Mouse (Mus musculus) gastrocnemius, adult 2 months (tissue): ENCODE results near the gene Tor1b. TPM values are rescaled to one million over a fixed set of nuclear protein-coding genes. Genes with fewer than 3 reads are reported as not detected.

ENCODE experiments used
- DNase-seq: peaks from one replicate; pipeline ENCODE4 v3.0.0; 2022
- H3K27ac ChIP-seq: fragments of 200-600 bp; 2 replicates; pipeline ENCODE4 v1.8.1; 2022; ENCODE audit warnings: mild to moderate bottlenecking
- H3K4me3 ChIP-seq: fragments of 200-600 bp; 2 replicates; pipeline ENCODE4 v1.8.1; 2022; ENCODE audit warnings: mild to moderate bottlenecking, moderate library complexity
- CTCF ChIP-seq: fragments of 200-600 bp; IDR thresholded peaks from 2 replicates; pipeline ENCODE4 v1.8.1; 2022; ENCODE audit warnings: antibody characterized with exemption, mild to moderate bottlenecking, moderate library complexity
- intact Hi-C: fragments of 180-260 bp; cut with DNase I; formaldehyde crosslinking; loops from one replicate; pipeline ENCODE4 v1.15.1; 2025
- total RNA-seq, 2 experiments: library from RNA; stranded (reverse); gene quantifications; 2 replicates each; pipeline ENCODE4 v1.2.3; 2021

The Tor1b gene
- total RNA-seq, 2 experiments from 2014 or later = 23.4 to 24.0 TPM

DNA sequence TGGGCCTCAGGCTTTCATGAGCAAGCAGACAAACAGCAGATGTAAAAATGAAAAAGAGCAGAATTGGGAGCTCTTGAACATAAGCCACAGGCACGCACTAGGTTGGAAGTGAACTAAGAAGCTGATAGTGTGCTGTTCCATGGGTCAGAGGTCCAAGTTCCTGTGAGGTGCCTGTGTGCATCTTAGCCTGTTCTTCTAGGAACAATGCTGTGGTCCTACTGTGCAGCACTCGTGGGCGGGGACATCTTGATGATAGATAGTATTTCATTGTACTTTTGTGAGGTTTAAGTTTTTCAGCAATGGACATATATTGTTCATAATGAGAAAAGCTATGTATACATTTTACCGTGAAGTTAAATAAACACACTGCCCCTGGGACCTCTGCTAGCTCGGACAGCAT lies 54.4 kb downstream of the Tor1b start:
- intact Hi-C loops = no loop called here
- no peak for TF ChIP-seq CTCF
- no peak for DNase-seq
- Histone ChIP-seq H3K4me3 (no peak overlapping the region), H3K27ac (no peak overlapping the region)

Other genes starting within 250 kb of the Tor1b start
- 10 to 100 TPM in 1 of 2 experiments, under 1 TPM in 1; 0.33 to 22.0 TPM for gene 1700001O22Rik, start 149.3 kb upstream of the Tor1b start, total RNA-seq
- 10 to 100 TPM; 14.3 to 15.6 TPM for gene Ntmt1, start 145.1 kb upstream of the Tor1b start, total RNA-seq
- 1 to 10 TPM; 7.0 TPM for gene Asb6, start 122.6 kb upstream of the Tor1b start, total RNA-seq
- gene Prrx2, start 118.0 kb upstream of the Tor1b start, total RNA-seq = 1 to 10 TPM; 1.2 to 4.2 TPM
- gene Ptges, start 23.1 kb upstream of the Tor1b start, total RNA-seq = 1 to 10 TPM; 2.9 to 3.7 TPM
- gene Tor1a, start 15.0 kb downstream of the Tor1b start, total RNA-seq = 1 to 10 TPM; 6.9 to 8.5 TPM
- 10 to 100 TPM; 25.9 to 26.6 TPM for gene BC005624, start 29.2 kb downstream of the Tor1b start, total RNA-seq
- 10 to 100 TPM in 1 of 2 experiments, 1 to 10 TPM in 1; 8.7 to 10.6 TPM for gene Usp20, start 29.3 kb downstream of the Tor1b start, total RNA-seq
- gene Fnbp1, start 189.0 kb downstream of the Tor1b start, total RNA-seq = 10 to 100 TPM in 1 of 2 experiments, 1 to 10 TPM in 1; 7.9 to 13.2 TPM
- gene Gpr107, start 199.4 kb downstream of the Tor1b start, total RNA-seq = 10 to 100 TPM; 24.5 to 29.0 TPM